Mouse (Mus musculus) skeletal muscle tissue, postnatal 0 days (tissue): ENCODE results near the gene Rcvrn. TPM values are rescaled to one million over a fixed set of nuclear protein-coding genes. Genes with fewer than 3 reads are reported as not detected.

Experiments
- polyA plus RNA-seq: library from polyadenylated mRNA; unstranded; fragments of >200 nt; fragmentation: Nextera tagmentation; extraction: Ambion mirVana; gene quantifications from 2 replicates; pipeline ENCODE4 v1.2.1, GENCODE M21; 2015

The Rcvrn gene
- not detected in 2 replicates for polyA plus RNA-seq

DNA sequence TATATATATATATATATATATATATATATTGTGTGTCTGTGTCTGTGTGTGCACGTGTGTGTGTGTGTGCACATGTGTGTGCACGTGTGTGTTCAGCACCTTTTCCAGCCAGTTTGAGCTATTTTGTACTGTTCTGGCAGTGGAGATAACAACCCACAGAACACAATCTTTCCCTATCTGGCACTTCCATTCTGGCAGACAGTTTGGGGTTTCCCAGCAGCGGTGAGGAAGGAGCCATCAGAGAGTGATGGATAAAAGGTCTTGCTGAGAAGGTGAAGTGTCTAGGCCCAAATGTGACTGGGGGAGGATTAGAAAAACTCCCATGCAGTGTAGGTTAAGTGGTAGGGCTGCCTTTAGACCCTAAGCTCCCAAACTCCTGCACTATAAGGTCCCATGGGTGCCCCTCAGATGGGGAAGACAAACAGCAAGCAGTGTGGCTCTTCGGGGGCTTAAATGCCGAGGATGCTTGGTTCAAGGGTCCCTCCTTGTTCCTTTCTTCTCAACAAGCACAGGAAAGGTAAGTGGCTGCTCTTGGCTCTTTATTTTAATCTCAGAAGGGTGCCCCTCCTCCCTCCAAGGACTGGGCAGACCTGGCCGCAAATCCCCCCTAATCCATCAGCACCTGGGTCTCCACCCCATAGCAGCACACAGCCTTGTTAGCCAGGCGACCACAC is at the start of gene Rcvrn:
Gene Rcvrn (plus strand): TSS at position 624 of the 674 bp plus-strand sequence.

Other genes starting within 250 kb of the Rcvrn start
- gene Gas7, start 239.9 kb upstream of the Rcvrn start, polyA plus RNA-seq = 14.6 and 19.4 TPM in 2 replicates
- 0.44 and 0.45 TPM in 2 replicates for gene Glp2r, start 75.8 kb downstream of the Rcvrn start, polyA plus RNA-seq
- gene Gsg1l2, start 79.3 kb downstream of the Rcvrn start, polyA plus RNA-seq = not detected in 2 replicates
- gene Dhrs7c, start 102.9 kb downstream of the Rcvrn start, polyA plus RNA-seq = 193 and 214 TPM in 2 replicates
- 0.24 and 0.35 TPM in 2 replicates for gene Usp43, start 226.8 kb downstream of the Rcvrn start, polyA plus RNA-seq